Mouse (Mus musculus) brain, embryonic 18.5 days (tissue): ENCODE measurements around the gene Naf1.

Experiments used
- DNase-seq: peaks from one replicate; pipeline ENCODE4 v3.0.0-alpha.2; 2012; ENCODE audit warnings: low read depth, low spot score

Gene Naf1

DNA sequence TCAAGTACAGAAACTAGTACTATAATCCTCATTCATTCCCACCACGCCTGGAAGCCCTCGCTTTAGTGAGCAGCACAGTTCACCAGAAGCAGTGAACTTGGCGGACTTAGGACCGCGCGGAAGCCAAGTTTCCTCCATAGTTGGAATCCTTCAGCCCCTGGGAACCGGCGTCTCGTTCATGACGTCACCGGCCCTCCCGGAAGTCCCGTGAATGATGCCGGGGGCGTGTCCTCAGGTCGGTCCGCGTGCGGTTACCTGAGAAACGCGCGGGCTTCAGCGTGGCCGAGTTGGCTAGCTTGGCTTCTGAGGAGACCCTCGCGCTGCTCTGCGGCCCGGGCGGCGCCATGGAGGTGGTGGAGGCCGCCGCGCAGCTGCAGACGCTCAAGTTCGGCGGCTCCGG is at the start of gene Naf1:
Gene Naf1, plus strand, starts transcription at position 195 of the 400 bp plus-strand sequence.
- DNase-seq, result peak; percentile 91

GRCm38 (mm10) chr8:66860921-66861588 is 1.0 kb downstream of the Naf1 start:
- DNase-seq, result no peak

- DNase-seq, result no peak
Measured at GRCm38 (mm10) chr8:66861589-66862500, 1.8 kb downstream of the Naf1 start.

DNA sequence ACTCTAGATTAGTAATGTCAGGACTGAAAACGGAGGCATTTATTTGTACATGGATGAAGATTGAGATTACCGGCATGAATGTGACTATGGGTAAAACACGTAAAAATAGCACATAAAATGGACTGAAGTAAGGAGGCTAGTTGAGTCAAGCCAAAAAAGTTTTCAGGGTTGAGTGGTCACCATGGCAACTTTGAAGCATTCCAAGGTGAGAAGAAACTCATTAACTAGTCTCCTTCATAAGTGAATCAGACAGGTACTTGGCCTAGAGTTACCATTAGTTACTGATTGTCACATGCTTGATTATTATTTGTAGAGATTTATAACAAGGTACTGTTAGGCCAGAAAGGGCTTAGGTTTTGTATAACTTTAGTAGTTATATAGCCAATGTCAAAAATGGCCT is 3.7 kb downstream of the Naf1 start:
- no peak for DNase-seq

- no peak for DNase-seq
Measured at GRCm38 (mm10) chr8:66865120-66865519, 5.1 kb downstream of the Naf1 start.

DNA sequence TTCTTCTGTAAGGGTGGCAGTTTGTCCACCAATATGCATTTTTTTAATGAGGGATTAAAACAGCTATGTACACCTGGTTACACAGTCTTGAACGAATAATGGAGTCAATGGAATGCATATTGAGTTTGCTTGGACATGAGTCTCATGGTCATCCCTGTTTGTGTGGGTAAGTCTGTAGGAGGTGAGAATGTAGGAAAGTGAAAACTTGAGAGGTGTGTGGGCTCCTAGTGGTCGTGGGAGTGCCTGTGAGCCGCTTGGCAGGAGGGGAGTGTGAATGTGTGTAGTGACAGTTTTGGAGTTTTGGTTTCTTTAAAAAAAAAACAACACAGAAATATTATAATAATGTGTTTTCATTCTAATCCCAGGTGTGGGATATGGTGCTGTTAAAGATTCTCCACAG is 7.7 kb downstream of the Naf1 start:
- no peak for DNase-seq

DNA sequence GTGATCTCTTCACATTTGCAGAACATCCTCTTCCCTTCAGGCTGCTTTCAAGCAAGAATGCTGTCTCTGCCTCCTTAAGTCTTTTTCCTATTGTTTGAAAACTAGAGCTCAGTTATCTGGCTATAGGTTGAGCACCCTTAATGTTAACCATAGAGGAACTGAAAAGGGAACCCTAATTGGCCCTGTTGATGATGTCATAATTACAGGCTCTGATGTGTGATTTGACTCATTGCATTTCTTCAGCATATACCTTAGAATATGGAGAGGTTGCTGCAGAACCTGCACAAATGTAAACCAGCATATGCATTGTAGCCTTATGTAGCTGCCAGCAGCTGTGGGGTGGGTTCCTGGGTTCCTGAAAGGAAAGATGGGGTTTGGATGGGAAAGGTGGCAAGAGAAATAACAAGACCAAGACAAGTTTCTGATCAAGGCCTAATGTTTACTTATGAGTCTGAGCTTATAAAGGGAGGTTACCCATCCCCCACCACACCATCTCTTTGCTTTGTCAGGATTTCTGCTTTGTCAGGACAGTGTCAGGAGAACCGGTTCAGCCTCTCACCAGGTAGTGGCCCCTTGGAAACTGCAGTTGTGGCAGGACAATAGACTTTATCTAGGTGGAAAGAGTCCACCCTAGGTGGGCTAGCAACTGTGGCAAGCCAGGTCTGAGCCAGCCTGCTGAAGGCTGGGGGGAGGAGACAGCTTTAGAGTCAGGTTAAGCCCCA is 9.4 kb downstream of the Naf1 start:
- no peak for DNase-seq

DNA sequence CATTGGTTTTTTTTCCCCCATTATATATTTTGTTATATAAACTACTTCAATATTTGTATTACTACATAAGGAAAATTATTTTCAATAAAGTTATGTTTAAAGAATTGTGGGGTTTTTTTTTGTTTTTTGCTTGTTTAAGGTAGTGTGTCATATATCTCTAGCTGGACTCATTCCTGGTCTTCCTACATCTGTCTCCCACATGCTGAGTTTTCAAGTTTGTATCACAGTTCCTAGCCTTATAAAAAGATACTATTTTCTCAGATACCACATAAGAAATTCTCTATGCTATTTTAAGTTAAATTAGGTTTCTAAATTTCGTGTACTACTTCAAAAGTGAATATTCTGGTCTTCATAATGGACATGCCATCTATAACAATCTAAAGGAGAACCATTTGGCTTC is 23.8 kb downstream of the Naf1 start:
- DNase-seq, result no peak

GRCm38 (mm10) chr8:66891879-66892278 is 31.9 kb downstream of the Naf1 start:
- DNase-seq, result no peak

DNA sequence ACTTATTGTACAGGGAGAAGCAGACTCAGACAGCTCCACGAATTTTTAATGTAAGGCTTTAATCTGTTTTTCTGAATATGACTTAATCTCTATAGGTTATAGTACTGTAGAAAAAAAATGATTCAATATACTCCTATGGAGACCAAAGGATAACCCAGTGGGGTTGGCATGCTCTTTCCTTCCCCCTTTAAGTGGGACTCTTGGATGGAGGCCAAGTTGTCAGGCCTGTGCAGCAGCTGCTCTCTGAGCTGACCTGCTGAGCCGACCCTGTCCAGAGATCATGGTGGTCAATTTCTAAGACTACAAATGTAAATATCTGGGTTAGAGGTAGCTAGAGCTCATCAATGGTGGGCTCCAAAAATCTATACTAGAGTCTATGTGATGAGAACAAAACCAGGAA is 45.0 kb downstream of the Naf1 start:
- no peak for DNase-seq

DNA sequence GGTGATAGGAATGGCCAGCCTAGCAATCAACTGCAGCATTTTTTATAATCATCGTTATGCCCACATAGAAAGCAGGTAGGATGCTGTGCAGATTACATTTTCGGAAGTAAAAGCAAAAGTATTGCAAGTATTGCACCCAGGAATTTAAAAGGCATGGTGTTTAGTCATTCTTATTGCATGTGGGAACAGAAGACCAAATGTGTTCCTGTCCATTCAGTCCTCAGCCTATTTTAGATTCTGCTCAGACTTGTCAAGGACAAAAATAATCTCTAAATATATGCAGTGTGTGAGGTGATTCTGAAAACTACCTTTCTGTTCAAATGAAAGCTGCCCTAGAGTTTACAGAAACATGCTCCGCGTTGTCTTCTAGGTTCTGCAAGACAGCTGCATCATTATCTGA is 45.5 kb downstream of the Naf1 start:
- DNase-seq, result no peak

DNA sequence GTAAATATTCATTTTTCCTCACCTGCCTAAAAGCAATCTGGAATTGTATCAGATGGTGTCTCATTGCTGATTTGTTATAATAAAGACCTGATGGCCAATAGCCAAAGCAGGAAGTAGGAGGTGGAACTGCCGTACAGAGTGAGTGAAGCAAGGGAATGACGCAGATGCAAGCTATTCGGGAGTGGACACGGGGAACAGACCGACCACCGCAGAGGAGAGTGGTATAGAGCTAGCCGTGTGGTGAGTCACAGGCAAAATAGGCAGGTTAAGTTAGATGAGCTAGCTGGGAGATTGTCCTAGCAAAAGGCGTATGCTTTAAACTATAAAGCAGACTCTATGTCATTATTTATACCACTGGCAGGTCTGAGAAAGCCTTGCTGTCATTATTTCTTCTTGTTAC is 46.1 kb downstream of the Naf1 start:
- DNase-seq, result no peak

GRCm38 (mm10) chr8:66910684-66911083 is 50.7 kb downstream of the Naf1 start:
- peak; percentile 32 for DNase-seq

- DNase-seq, result no peak
Measured at GRCm38 (mm10) chr8:66913616-66914536, 53.9 kb downstream of the Naf1 start.

DNA sequence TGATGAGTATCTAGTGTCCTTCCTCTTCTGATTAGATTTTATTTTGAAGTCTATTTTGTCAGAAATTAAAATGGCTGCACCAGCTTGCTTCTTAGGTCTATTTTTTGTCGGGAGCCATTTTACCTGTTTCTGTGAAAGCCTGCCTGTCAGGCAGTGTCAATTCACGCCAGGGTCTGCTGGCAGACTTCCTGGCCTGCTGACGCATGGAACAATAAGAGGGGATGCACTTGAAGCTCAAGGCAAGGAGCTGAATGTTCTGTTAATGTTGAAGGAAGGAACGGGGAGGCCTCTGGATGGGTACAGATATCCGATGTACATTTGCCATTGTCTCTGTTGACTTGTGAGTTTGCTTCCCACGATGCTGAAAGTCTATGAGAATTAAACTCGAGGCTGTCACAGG is 56.0 kb downstream of the Naf1 start:
- DNase-seq, result no peak

GRCm38 (mm10) chr8:66917695-66918467 is 57.9 kb downstream of the Naf1 start:
- no peak for DNase-seq

DNA sequence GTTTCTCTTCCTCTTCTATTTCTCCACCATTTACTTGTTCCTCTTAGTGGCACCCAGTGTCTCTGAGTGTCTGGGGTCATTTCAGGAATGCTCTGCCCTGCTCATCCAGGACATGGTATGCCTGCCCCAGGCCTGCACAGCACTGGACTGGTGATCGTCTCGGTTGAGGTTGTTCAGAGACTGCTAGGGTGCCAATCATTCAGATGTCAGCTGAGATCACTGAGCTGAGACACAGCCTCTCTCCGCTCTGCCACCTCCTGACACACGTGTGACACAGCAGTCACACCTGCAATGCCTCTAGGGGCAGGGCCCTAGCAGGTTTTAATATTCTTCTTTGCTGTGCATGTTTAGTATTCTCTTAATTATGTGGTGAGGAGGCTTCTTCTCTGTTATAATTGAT is 58.5 kb downstream of the Naf1 start:
- DNase-seq, result no peak

- no peak for DNase-seq
Measured at GRCm38 (mm10) chr8:66933746-66934145, 73.7 kb downstream of the Naf1 start.

GRCm38 (mm10) chr8:66936236-66936635 is 76.2 kb downstream of the Naf1 start:
- no peak for DNase-seq
